Mouse (Mus musculus) layer of hippocampus, postnatal 25 days (tissue): ENCODE results near the gene Dnal4. TPM values are rescaled to one million over a fixed set of nuclear protein-coding genes. Genes with fewer than 3 reads are reported as not detected.
A peak's percentile ranks its signal among the peaks of the same experiment; 100 is the strongest.

Experiments used
- DNase-seq, 2 experiments: peaks; one replicate each; pipeline ENCODE4 v3.0.0; 2022; ENCODE audit warnings: mixed read lengths in 2 of 2, low spot score in 1 of 2; ENCODE audit errors: extremely low spot score in 1 of 2
- total RNA-seq, 2 experiments: library from RNA; stranded (reverse); gene quantifications; 2 replicates each; pipeline ENCODE4 v1.2.3; 2021

Dnal4 gene
- total RNA-seq, 2 experiments from 2014 or later, result 53.0 to 59.4 TPM

DNA sequence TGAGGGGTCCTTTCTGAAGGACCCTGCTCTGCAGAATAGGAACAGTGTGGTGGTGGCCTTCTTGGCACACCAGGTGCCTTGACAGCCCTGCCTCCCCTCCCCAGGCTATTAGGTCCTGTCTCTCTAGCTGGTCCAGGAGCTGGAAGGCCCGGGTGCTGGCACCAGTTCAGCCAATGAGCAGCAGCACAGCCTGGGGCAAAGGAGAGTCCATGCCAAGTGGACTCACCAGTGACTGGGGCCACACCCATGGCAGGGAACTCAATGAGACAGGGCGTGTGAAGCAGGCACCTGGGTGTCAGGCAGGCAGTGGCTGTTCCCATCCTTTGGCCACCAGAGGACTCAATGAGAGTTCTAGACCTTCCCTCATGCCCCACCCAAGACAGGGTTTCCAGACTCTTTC, 12.3 kb downstream of the Dnal4 start:
- no peak for DNase-seq

- DNase-seq, result peak in 1 of 2 experiments; percentile 50
These were observed 12.9 kb downstream of the Dnal4 start for GRCm38 (mm10) chr15:79764539-79765267.

DNA sequence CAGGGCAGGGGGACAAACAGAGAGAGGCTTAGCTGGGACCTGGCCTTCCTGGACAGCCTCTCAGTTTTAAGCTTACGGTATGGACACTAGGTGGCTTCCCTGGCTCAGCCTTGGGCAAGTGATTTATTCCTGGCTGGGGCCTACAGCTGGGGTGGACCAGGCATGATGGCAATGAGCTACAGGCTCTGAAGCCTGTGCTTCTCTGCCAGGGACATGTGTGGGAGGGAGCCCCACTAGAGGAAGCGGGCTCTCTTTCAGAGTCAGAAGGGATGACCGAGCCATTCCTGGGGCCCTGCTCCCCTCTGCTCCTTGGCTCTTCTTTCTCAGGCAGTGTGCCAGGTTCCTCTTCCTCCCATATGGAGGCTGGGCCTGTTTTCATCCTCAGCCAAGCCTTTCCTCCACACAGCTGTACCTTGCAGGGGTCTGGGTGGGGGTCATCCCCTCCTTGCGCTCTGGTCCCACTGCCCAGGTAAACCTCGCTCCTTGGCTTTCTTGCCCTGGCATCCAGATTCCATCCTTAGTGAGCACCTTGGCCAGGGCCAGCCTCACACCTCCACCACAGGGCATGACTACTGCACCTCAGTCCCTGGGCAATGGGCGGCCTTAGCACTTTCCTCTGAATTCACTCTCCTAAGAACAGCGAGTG, 13.9 kb downstream of the Dnal4 start:
- no peak for DNase-seq

GRCm38 (mm10) chr15:79763001-79763400, 14.6 kb downstream of the Dnal4 start:
- DNase-seq, result no peak

DNA sequence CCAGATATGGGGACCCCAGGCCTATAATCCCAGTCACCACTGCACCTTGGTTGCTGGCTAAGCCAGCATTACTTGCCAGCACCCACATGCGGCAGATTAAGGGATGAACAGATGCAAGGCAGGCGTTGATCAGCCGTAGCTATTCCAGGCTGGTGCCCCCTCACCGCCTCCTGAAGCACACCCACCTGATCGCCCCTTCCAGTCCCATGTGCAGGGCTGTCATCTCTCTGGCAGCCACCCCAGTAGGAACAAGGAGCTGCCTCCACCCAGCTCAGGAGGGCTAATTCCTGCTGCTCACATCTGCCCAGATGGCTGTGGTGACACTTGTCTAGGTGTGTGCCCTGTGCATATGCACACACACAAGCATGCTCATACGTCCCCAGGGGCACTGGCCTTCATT, 16.7 kb downstream of the Dnal4 start:
- no peak for DNase-seq

DNA sequence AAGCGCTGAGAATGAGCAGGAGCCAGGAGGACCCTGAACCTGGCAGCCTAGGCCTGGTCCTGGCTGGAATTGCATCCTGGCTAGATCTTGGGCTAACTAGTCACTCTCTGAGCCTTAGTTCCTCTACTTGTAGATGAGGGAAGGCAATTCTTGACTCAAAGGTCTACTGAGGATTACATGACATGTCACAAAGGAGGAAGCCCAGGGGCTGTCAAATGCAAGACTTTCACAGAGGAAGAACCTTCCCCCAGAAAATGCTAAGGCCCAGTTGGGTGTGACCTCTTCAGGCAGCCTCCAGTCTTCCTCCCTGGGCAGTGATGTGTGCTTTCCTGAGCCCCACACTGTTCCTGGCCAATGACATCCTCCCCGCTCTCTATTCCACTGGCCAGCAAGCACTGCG, 20.5 kb downstream of the Dnal4 start:
- DNase-seq, result no peak

DNA sequence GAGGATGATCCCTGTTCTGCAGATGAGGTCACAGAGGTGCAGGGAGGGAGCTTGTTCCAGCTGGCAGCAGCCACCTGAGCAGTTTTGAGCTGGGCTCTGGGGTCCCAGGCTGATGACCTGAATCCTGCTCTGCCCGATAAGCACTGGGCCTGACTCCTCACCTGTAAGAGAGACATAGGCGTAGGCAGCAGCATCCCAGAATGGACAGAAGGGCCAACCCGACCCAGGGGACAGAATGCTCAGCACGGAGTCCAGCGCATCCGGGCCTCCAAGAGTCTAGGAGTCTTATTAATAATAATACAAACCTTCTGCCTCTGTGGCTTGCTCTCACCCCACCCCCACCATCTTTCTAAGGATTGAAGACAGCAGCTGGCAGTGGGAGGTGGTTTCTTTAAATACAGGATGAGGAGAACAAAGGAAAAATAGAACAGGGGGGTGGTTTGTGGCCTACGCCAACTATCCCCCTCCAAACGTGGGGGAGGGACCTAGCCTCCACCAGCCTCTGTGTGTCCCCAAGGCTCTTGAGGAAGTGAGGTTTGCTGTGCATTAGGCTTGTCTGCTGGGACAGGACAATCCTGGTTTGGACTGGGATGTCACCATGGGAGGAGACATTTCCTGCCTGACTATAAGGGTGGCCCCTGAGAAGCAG, 21.5 kb downstream of the Dnal4 start:
- DNase-seq, result no peak

DNA sequence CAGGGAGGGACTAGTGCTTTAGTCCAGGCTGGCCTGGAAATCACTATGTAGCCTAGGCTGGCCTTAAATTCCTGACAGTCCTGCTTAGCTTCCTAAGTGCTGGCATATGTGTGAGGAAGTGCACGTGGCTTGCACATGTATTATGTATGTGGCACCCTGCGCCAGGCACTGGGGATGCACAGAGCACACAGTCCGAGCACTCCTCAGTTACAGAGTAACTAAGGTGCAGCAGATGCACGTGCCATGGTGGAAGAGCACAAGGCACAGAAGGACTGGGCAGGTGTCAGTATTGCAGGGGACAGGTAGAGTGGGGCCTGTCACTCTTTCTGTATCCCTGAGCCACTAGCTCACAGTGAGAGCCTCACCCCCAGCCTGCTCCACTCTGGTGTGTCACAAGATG, 22.5 kb downstream of the Dnal4 start:
- DNase-seq, result no peak

DNA sequence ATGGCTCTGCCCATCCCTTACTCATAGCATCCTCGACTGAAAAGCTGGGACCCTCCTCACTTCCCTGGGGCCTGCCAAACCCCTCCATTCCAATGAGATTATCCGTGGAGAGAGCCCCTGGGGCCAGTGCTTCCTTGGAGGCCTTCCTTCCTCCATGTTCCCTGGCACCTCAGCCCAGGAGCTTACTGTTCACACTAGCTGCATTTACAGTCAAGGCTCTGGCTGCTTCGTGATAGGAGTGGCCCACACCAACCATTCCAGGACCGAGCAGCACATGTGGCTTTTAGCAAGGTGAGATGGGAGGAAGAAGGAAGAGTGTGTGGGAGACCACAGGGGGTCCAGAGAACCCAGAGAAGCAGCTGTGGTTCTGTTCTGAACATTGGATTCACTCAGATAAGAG, 23.8 kb downstream of the Dnal4 start:
- no peak for DNase-seq

DNA sequence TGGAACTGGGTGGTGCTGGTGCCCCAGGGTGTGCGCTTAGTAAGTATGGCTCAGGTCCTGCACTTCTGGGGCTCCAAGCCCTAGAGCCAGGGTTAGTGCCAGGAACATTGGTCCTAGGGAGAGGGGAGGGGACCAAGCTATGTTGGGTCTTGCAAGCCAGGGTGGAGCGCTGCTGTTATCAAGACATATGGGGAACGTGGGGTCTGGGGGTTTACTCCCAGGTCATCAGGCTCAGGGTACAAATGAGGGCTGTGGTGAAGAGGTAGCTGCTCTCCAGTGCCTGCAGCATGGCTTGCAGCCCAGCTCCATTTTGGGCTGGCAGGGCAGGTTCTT, 24.3 kb downstream of the Dnal4 start:
- DNase-seq, result no peak

DNA sequence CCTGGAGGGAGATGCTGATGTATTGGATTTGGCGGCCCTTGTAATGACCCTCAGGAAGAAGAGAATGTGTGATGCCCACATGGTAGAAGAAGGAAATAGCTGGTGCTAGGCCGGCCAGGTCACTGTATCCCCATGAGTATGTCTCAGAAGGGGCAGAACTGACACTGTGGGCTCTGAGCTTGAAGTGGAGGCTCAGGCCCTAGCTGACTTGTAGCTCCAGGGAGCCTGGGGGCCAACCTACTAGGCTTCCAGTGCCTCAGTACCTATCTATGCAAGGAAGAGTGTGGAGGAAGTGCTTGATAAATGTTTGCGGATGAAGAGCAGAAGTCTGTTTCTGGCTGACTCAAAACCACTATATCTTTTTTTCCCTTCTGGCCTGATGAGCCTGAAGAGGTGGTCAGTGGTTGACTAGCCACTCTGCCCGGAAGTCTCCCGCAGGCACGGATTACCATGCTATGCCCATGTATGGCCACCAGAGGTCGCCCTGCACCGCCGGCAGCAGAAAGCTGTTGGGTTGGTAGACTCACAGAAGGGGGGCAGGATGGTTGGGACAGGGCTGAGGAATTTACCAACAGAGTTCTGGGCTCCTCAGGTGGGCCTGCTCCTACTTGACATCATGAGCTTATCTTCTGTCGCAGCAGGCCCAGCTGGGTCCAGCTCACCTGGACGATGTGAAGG, 24.8 kb downstream of the Dnal4 start:
- DNase-seq, result peak; percentile 67 to 77

GRCm38 (mm10) chr15:79751772-79752171, 25.9 kb downstream of the Dnal4 start:
- no peak for DNase-seq

- no peak for DNase-seq
These were observed 27.4 kb downstream of the Dnal4 start for GRCm38 (mm10) chr15:79750266-79750665.

GRCm38 (mm10) chr15:79749162-79749561, 28.5 kb downstream of the Dnal4 start:
- no peak for DNase-seq

- DNase-seq, result no peak
These were observed 29.7 kb downstream of the Dnal4 start for GRCm38 (mm10) chr15:79747998-79748397.

- DNase-seq, result no peak
These were observed 31.8 kb downstream of the Dnal4 start for GRCm38 (mm10) chr15:79745883-79746282.

- no peak for DNase-seq
These were observed 32.3 kb downstream of the Dnal4 start for GRCm38 (mm10) chr15:79745312-79745711.

DNA sequence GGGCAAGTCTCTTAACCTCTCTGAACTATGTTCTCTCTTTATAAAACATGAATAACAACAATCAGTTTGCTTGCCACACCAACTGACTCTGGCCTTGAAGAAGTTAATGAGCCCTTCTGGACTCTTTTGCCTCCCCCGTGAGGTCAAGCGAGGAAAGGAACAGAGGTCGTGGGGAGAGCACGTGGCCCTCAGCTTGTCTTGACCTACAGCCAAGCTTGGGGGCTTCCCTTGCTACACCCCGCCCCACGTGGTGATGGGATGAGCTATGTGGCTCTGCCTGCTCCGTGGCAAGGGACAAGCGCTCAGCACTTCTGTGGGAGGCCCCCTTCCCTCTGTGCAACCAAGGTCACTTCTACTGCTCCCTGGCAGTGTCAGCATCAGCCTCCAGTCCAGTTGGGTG, 32.9 kb downstream of the Dnal4 start:
- DNase-seq, result no peak

DNA sequence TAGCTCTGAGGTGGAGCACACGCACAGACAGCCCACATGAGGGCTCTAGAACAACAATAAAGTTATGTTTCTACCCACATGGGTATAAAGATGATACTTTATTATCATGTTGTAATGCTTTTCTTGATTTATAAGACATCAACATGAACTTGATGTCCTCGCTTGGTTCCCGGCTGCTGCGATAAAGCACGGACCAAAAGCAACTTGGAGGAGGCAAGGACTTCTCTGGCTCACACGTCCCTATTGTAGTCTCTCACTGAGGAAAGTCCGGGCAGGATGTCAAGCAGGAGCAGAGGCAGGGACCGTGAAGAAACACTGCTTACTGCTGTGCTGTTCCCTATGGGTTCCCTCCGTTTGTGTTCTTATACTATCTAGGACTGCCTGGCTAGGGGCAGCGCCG, 33.6 kb downstream of the Dnal4 start:
- no peak for DNase-seq

GRCm38 (mm10) chr15:79742706-79743023, 35.0 kb downstream of the Dnal4 start:
- DNase-seq, result no peak

DNA sequence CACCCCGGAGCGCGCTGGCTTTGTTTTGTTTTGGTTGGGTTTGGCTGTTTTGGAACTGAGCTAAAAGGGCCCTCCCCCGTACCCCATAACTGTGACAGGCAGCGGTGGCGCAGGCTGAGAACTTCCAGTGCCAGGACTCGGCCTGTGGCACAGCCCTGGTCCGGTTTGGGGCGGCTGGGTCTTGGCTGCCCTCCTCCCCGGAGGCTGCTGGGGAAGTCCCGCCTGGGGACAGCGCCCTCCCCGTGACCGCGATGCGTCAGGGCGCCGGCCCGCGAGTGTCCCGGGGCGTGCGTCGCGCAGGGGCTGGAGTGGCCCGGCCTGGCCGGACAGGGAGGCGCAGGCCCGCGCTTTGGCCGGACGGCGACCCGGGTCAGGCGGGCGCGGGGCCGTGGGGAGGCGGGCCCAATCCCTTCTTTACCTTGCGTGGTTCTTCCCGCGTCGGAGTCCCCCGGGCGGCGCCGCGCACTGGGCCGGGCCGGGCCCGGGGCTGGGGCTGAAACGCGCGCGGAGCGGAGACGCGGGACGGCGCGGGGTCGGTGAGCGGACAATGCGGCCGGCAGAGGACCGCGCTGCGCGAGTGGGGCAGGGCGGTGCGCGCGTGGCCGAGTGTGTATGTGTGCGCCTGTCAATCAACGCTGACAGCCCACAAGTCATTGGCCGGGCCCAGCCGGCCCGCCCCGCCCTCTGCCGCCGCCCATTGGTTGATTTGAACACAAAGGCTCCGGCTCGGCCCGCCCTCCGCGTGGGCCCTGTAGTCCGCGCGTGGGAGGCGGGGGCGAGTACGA, 35.5 kb downstream of the Dnal4 start, which contains the start of gene Sun2:
Gene Sun2, minus strand, starts transcription at position 616 of the 785 bp plus-strand sequence.
- DNase-seq, result peak; percentile 81 to 85
